Mouse (Mus musculus) liver, embryonic 16.5 days (tissue): ENCODE measurements around the gene Clns1a. TPM values are rescaled to one million over a fixed set of nuclear protein-coding genes. Genes with fewer than 3 reads are reported as not detected.

Experiments used
- ATAC-seq: fragments of 200-750 bp; cut with Nextera tagmentation; 2 replicates; pipeline ENCODE4 v1.8.0; 2017; ENCODE audit warnings: low read depth, mild to moderate bottlenecking, moderate number of reproducible peaks, moderate library complexity
- H3K27ac ChIP-seq: fragments of 300-500 bp; sonication (generic); 2 replicates; pipeline ENCODE4 v1.5.1; 2014; ENCODE audit warnings: mild to moderate bottlenecking, low read length
- H3K27me3 ChIP-seq: fragments of 300-500 bp; sonication (generic); 2 replicates; pipeline ENCODE4 v1.6.1; 2014; ENCODE audit warnings: low read depth, low read length, mixed read lengths; ENCODE audit not compliant: control insufficient read depth, insufficient read depth
- H3K36me3 ChIP-seq: fragments of 300-500 bp; sonication (generic); 2 replicates; pipeline ENCODE4 v1.6.1; 2014; ENCODE audit warnings: mild to moderate bottlenecking; ENCODE audit not compliant: control insufficient read depth, insufficient read depth
- H3K4me1 ChIP-seq: fragments of 300-500 bp; sonication (generic); 2 replicates; pipeline ENCODE4 v1.6.1; 2014; ENCODE audit warnings: low read depth, low read length, mixed read lengths; ENCODE audit not compliant: control insufficient read depth
- H3K4me2 ChIP-seq: fragments of 300-500 bp; sonication (generic); 2 replicates; pipeline ENCODE4 v1.6.1; 2014; ENCODE audit warnings: low read depth, low read length, mixed read lengths
- H3K4me3 ChIP-seq: fragments of 300-500 bp; sonication (generic); 2 replicates; pipeline ENCODE4 v1.5.1; 2014; ENCODE audit warnings: low read depth, mild to moderate bottlenecking, low read length
- H3K9ac ChIP-seq: fragments of 300-500 bp; sonication (generic); 2 replicates; pipeline ENCODE4 v1.6.1; 2014; ENCODE audit warnings: low read depth, low read length
- H3K9me3 ChIP-seq: fragments of 300-500 bp; sonication (generic); replicated peaks from 2 replicates; pipeline ENCODE4 v1.6.1; 2016; ENCODE audit warnings: low read length; ENCODE audit not compliant: control insufficient read depth
- WGBS: fragments of 180-500 bp; shearing (Covaris S2); extraction: QIAGEN DNeasy Blood & Tissue Kit; methylation state at CpG from one replicate; pipeline ENCODE4 v1.1.7; 2014; ENCODE audit not compliant: insufficient replicate concordance; 5-methylcytosine and 5-hydroxymethylcytosine counted together
- polyA plus RNA-seq: library from polyadenylated mRNA; unstranded; fragments of >200 nt; fragmentation: Nextera tagmentation; extraction: Ambion mirVana; gene quantifications from 2 replicates; pipeline ENCODE4 v1.2.1, GENCODE M21; 2015

The Clns1a gene
- polyA plus RNA-seq, 1 experiment from 2014 or later, result 50.8 TPM

- Histone ChIP-seq H3K36me3 (no peaks in the 10 kb centered on the region), H3K9me3 (no peaks in the 10 kb centered on the region), H3K27ac (no peak overlapping the region), H3K4me3 (no peak overlapping the region), H3K4me2 (no peak overlapping the region), H3K9ac (no peak overlapping the region), H3K27me3 (no peaks in the 10 kb centered on the region), H3K4me1 (no peaks in the 10 kb centered on the region; the same call in 1 of the 2 replicates)
- 44% methylated on average over 9 of the region's 9 CpGs for WGBS
- no peak for ATAC-seq
These were observed 70.2 kb downstream of the Clns1a start for GRCm38 (mm10) chr7:97766406-97767166.

GRCm38 (mm10) chr7:97767841-97768240, 71.4 kb downstream of the Clns1a start:
- no peaks in the 10 kb centered on the region for H3K36me3 ChIP-seq
- H3K9ac ChIP-seq, result no peak overlapping the region
- no peak overlapping the region for H3K4me2 ChIP-seq
- no peaks in the 10 kb centered on the region for H3K27me3 ChIP-seq
- ATAC-seq, result no peak
- no peak overlapping the region for H3K27ac ChIP-seq
- no peaks in the 10 kb centered on the region for H3K9me3 ChIP-seq
- no peaks in the 10 kb centered on the region; the same call in 1 of the 2 replicates for H3K4me1 ChIP-seq
- H3K4me3 ChIP-seq, result no peak overlapping the region
- WGBS, result 58% methylated on average over 8 of the region's 8 CpGs

- 51% methylated on average over 4 of the region's 4 CpGs for WGBS
- no peak for ATAC-seq
These were observed 72.6 kb downstream of the Clns1a start for GRCm38 (mm10) chr7:97769020-97769419.

More at GRCm38 (mm10) chr7:97769020-97769419, 72.6 kb downstream of the Clns1a start:
- no peaks in the 10 kb centered on the region for H3K9me3 ChIP-seq
- H3K4me2 ChIP-seq, result no peak overlapping the region
- H3K27ac ChIP-seq, result no peak overlapping the region
- no peaks in the 10 kb centered on the region for H3K27me3 ChIP-seq
- no peak overlapping the region for H3K4me3 ChIP-seq
- H3K36me3 ChIP-seq, result no peaks in the 10 kb centered on the region
- H3K4me1 ChIP-seq, result no peaks in the 10 kb centered on the region; the same call in 1 of the 2 replicates
- H3K9ac ChIP-seq, result no peak overlapping the region

Other genes with a start within 250 kb of the Clns1a start
- 9.4 and 10.2 TPM in 2 replicates for gene Kctd14, start 245.3 kb upstream of the Clns1a start, polyA plus RNA-seq
- gene Ints4, start 215.7 kb upstream of the Clns1a start, polyA plus RNA-seq, result 16.1 and 17.8 TPM in 2 replicates
- 15.7 and 16.1 TPM in 2 replicates for gene Aamdc, start 117.1 kb upstream of the Clns1a start, polyA plus RNA-seq
- gene Rsf1, start 116.7 kb upstream of the Clns1a start, polyA plus RNA-seq, result 4.7 and 5.3 TPM in 2 replicates
- gene Aqp11, start 41.7 kb downstream of the Clns1a start, polyA plus RNA-seq, result 42.6 and 49.8 TPM in 2 replicates
- gene Pak1, start 91.9 kb downstream of the Clns1a start, polyA plus RNA-seq, result 9.3 and 10.1 TPM in 2 replicates
- not detected in 2 replicates for gene Gdpd4, start 223.3 kb downstream of the Clns1a start, polyA plus RNA-seq